Mouse (Mus musculus) kidney, adult 2 months (tissue): Measurements from ENCODE around the gene Prdm16.

Experiments
- CTCF ChIP-seq: fragments of 200-500 bp; conservative IDR thresholded peaks from 2 replicates; pipeline ENCODE4 v1.5.1; 2011; ENCODE audit warnings: low read depth, mild to moderate bottlenecking, control low read depth, low read length, moderate library complexity, mixed read lengths; ENCODE audit not compliant: insufficient read depth, insufficient read length
- POLR2A ChIP-seq: fragments of 200-500 bp; IDR thresholded peaks from one replicate; pipeline ENCODE4 v1.6.1; 2011; ENCODE audit warnings: low read depth, low read length, control low read depth

GRCm38 (mm10) chr4:154389641-154390040 lies 247.0 kb downstream of the Prdm16 start:
- TF ChIP-seq CTCF (no peak), POLR2A (no peak)
